Mouse (Mus musculus) gastrocnemius, adult 8-10 months (tissue): ENCODE measurements around the gene Qsox2. TPM values are rescaled to one million over a fixed set of nuclear protein-coding genes. Genes with fewer than 3 reads are reported as not detected.

ENCODE experiments used
- DNase-seq, 2 experiments: peaks; one replicate each; pipeline ENCODE4 v3.0.0; 2022; ENCODE audit warnings: low spot score in 2 of 2
- total RNA-seq, 4 experiments: library from RNA; stranded (reverse); gene quantifications; 2 replicates each; pipeline ENCODE4 v1.2.4; 2022

Qsox2 gene
- total RNA-seq: 1 to 10 TPM; 3.2 to 4.5 (median 3.3) TPM

DNA sequence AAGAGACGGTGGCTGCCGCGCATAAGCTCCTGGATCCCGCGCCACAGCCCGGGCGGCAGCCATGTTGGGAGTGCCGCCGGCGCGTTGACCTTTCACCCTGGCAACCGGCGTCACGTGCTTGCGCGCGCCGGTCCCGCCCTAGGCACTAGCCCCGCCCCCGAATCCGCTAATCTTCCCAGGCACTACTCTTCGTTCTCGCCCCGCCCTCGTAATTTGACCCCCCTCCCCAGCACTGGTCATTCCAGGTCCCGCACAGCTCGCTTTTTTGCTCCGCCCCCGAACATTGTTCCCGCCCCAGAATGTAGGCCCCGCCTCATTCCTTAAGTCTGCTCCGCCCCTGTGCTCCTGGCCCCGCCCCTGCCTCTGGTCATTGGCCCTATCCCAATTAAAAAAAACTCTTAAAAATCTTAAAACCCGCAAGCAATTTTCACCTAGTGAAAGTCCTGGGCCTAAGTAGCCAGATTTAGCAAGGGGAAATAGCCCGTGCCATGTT, at the start of gene Qsox2:
TSS of gene Qsox2 (minus strand) at position 236 of the 493 bp plus-strand sequence.
- DNase-seq: peak; percentile 93 to 94

DNA sequence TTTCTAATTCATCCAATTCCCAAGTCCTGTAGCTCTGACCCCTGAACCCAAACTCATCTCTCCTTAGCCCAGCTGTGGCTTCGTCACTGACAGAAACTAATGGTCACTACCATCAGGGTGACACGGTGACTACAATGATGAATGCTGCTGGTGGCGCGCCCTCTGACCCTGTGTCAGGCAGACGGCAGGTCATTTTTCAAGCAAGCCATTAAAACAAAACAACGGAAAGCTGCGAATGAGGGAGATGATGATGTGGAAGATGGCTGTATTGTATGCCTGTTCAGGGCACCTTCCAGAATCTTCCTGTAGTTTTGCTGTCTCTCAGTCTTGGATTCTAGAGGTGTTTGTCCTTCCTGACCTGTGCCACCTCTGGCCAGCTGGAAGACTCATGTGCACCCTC, 49.1 kb upstream of the Qsox2 start:
- no peak for DNase-seq

DNA sequence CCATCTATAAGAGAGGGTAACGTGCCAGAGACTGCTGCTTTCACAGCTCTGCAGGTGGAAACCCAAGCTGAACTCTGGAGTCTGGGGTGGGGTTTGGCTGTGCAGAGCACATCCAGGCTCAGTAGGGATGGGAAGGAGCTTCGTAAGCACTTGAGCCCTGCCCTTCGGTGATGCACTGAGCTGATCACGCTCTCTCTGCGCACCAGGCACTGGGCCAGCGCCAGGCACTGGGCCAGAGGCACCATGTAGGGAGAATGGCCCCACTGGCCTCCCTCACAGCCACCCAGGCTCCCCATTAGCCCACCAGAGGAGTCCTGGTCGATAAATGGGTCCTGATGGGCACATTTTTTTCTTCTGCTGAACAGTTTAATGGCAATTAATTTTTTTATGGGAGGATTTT, 48.5 kb upstream of the Qsox2 start:
- DNase-seq: no peak

DNA sequence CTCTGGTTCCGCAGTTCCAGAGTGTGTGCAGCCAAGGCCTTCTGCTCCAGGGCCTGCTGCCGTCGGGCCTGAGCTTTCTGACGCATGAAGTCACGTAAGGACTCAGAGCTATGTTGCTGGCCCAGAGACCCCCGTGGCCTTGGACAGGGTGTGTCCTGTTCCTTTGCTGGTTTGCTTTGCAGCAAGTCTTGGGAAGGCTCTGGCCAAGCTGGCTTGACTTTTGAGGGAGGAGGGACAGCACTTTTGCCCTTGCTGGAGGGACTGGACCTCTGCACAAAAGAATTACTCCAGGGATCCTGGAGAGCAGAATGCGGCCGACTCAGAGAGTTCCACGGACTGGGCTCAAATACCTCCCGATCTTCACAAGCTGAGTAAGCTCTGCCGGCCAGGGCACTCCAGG, 43.3 kb upstream of the Qsox2 start:
- DNase-seq: no peak

DNA sequence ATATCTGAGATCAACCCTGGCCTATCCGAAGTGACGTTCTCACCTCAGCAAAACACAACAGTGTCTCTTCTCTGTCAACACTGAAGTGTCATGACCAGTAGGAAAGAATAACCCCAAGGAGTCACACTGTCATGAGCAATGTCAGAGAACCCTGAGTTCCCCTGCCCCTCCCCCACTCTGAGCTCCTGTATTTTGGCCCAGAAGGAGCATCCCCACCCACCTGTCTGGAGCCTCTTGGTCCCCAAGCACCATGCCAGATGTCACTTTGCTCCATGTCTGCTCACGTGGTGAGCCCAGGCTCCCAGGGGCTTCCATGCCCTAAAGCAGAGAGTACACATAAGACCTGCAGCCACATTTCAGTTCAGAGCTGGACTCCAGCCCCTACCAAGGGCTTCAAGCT, 42.4 kb upstream of the Qsox2 start:
- DNase-seq: no peak

DNA sequence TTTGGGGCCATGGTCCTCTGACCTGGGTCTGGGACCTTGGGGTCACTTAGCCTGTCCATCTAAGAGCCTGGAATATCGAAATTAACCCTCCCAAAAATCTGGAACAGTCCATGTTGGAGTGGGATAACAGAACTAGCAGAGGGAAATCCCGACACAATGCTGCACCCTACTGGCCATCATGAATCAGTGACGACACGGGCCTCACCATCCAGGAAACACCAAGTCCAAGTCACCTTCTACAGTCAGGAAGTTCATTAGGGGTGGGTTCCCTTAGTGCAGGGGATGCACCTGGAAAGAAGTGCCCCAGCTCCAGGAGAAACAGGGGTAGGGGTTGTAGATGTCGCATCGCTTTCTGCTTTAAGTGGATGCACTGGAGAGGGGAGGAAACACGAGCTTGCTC, 36.3 kb upstream of the Qsox2 start:
- DNase-seq: no peak

DNA sequence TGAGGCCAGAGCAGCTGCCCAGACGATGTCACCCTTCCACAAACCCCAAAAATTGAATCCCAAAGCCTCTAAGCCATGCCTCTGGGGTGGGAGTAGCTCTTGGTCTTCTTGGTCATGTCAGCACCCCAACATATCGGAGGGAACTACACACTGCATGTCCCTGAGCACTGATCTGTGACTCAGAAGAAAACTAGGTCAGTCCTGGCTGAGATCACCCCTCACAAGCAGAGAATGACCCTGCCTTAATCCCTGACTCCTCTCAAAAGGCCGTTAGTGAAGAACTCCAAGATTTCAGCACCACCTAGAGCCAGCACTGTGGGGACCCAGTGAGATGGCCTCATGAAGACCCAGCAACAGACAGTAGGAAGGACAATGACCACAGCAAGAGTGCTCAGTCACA, 30.9 kb upstream of the Qsox2 start:
- no peak for DNase-seq

DNA sequence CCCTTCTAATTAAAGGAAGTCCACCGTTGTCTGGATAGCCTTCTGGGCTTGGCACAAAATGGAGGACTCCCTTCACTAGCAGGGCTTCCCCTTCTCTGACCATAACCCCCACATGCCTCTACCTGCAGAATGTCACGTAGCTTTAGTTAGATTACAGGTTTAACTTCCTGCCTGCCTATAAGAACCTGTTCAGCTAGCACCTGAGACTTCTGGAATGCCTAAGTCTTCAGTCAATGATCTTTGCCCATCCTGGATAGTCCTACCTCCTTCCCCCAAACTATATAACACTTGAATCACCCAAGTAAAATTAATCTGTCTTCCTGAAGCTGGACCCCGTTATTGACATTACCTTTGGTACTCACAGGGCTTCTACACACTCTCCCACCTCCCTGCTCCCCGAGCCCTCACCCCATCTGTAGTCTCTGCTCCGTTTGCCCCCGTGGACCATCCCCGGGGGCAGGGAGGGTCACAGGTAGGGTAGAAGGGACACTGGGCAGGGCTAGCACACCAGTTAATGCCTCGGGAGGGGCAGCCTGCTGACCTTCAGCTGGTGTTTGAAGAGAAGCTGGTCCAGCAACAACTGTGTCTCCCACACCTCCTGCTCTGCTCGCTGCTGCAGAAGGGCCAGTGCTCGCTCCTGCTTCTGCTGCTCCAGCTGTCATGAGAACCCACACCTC, 28.9 kb upstream of the Qsox2 start:
- no peak for DNase-seq

DNA sequence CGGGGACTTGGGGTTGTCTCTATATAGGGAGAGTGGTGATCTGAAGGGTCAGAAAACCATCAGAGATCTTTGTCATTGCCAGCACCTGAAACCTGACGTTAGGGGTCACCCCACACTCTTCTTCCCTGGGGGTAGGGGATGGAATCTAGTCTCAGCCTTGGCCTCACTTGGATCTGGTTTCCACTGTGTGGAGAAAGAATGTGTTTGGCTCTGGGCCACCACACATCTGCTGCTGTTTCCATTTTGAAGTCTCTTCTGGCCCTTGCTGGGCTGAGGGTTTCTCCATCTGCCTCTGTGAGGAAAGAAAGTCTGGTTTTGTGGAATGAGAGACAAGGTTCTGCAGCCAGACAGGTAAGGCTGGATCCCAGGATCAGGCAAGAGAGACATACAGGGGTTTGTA, 27.8 kb upstream of the Qsox2 start:
- no peak for DNase-seq

DNA sequence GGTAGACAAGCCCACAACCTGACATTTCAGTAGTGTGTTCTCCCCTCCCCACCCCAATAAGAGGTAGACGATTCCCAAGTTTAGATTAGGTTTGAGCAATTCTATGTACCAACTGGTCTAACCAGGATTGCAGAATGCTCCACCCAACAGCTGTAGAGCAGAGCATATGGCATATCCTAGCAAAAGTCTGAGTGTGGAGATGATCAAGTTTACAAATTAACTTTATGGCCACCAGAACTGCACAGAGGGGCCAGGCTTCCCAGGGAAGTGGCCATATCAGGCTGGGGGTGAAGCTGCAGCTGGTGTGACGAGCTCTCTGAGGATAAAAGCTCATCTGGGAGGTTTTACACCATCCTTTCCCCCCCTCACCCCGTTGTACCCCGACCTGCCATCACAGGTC, 27.3 kb upstream of the Qsox2 start:
- no peak for DNase-seq

DNA sequence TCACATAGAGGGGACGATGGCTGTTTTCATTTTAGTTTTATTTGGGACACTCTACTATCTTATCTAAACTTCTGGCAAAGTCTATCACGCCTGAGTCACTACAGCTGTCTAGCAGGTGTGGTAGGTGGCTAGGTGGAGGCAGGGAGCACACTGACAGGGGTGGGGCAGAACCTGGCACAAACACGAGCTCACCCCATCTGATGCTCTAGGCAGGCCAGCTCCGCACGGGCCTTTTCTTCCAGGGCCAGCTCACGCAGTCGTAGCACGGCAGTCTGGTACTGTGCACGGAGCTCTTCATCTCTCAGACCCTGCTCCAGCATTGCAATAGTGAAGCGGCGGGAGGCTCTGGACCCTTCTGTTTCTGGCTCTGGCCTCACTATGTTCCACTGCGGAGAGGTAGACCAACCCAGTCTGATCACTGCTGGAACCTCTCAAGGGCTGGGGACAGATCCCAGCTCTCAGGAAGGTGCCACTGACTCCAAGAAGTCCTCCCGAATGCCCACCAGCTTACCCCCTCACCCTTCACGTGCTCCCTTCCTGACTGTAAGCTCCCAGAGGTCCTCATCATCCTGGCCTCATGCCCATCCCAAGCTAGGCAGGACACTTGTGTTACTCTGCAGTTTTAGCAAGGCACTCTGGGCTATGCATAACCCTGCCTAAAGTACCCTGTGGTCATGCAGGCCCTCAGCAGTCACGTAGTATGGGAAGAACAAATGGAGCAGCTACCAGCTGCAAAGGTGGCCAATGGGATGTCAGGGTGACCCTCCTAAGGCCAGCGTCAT, 20.2 kb upstream of the Qsox2 start:
- DNase-seq: no peak

DNA sequence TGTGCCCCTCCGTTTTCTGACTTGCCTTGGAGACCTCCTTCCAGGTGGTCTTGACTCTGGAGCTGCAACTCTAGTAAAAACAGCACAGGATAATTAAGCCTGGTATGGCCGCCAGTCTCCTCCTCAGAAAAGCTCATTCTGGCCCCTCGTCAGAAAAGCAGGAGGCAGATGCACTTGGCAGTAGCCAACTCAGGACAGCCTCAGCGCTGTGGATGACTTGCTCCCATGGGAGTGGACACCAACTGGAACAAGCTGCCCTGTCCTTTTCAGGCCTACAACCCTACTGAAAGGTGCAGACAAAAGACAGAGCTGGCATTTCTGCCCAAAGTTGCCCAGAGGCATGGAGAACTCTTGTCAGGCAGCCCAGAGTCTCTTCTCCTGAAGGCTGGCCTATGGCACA, 17.5 kb upstream of the Qsox2 start:
- no peak for DNase-seq

DNA sequence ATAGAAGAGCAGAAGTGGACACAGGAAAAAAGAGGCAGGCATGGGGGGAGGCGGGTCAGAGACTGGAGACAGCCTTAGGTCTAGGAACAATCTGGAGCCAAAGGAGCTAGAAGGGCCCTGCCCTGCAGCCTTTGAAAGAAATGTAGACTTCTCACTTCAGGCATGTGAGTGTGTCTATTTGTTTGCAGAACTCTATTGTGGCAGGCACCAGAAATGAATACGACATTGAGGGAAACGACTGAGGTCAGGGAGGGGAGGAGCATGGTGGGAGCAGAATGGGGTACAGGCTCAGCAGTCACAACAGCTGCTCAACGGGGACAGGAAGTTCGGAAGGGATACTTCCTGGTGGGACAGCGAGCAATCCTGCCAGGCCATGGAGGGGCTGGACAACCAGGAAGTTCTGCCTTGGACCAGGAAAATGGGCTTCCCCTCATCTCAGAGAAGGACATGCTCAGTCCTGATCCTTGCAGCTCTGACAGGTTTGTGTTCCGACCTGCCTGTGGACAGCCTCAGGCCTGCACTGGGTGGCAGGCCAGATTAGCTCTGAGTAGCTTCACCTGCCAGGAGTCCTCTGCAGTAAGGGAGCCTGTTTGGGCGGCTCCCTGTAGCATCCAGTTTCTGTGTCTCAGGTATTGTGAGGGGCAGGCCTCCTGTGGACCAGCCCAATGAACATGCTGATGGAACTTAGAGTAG, 15.3 kb upstream of the Qsox2 start:
- DNase-seq: no peak

DNA sequence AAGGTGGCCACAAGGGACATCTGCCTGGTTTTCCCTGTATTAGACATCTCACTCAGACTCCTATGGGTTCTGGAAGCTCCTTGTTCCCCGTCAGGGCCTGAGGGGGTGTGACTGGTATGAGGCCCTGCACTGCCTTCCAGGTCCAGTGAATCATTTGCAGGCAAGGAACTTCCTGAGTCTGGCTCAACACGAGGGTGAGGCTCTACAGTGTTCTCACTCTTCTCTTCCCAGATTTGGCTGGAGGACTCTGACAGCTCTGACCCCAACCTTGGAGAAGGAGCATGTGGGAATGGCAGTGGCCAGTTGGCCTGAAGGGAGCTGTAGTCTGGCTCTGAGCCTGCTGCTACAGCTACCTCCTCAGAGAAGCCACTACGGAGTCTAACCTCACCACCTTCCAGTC, 10.2 kb upstream of the Qsox2 start:
- DNase-seq: no peak

DNA sequence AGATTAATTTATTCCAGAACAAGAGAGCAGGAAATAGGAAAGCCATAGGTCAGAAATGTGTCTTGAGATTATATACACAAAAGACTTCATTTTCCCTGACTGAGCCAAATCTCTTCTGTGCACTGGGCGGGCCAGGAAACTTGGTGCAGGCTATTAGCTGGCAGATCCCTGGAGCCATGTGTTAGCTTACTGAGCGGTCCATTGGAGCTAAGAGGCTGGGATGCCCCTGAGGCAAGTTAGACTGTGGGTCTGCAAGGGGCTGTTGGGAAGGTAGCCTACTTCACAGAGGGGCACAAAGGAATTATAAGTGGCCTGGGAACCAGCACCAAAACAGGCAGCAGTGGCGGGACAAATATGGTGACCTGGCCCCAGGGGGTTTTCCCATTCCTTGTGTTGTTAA, 3.5 kb upstream of the Qsox2 start:
- DNase-seq: no peak

DNA sequence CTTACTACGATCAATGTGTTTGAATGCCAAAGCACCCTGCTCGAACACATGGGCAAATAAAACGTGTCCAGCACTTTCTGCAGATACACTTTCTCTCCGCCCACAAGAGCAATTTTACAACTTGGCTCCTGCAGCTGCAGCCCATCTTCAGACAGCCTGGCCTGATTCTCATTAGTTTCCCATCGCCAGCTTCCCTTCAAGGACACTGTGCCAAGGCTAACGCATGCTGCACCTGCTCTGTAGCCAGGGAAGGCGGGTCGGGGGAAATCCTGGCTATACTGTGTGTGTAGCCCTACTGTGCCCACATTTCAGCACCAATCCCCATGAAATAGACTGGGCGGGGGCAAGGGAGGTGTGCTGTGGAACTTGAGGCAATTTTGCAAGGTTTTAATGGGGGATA, 3.0 kb upstream of the Qsox2 start:
- DNase-seq: no peak

DNA sequence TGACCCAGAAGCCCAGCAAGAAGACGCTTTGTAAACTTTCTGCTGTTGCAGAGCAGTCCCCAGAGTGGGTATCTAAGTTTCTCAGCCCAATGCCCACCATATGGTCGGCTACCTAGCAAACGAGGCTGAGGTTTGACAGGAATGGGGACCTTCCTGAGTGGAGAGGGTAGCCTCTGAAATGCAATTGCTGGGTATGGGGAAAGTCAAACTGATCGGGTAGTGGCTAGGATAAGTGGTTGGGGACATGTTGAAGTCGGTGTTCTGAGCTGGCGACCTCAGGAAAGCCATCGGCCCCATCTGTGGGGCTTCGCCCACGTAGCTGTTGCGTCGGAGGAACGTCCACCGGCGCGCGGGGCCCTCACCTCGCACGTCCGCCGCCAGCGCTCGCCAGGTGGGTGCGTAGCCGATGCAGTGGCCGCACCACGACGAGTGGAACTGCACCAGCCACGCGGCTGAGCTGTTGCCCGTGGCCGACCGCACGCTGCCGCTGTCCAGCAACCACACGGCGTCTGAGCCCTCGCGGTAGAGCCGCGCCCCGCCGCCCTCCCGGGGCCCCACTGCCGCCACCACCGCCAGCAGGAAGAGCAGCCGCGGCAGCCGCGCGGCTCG, 540 bp downstream of the Qsox2 start:
- DNase-seq: no peak

DNA sequence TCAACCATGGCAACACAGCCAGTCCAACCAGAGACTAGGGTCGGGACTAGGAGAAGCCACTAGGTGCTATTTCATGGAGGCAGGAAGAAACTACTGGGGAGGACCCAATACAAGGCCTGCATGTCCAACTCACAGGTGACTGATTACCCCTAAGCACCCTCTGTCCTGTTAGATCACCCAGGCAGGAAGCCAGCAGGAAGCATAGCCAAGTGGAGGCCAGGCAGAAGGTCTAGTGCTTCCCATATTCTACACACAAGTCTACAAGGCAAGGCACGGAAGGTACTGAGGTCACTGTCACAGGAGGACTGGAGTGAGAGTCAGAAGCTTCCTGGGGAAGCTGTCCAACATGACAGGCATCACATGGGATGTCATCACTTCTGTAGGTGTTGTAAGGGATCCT, 2.6 kb downstream of the Qsox2 start:
- DNase-seq: no peak

DNA sequence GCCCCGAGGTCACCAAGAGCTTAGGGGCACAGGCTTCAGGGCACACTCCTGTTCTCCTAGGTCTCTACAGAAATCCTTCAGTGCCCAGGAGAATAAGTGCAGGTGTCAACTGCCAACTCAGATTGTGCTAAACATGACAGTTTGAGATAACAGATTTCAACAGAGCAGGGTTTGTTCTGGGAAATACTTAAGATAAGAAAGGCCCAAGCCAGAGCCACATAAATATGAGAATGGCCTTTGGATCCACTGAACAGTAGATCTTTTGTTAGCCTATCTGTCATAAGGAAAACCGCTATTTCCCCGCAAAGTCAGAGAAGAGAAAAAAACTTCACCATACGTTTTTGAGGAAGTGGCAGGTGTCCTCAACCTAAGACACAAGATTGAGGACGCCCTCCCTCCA, 3.1 kb downstream of the Qsox2 start:
- DNase-seq: no peak

DNA sequence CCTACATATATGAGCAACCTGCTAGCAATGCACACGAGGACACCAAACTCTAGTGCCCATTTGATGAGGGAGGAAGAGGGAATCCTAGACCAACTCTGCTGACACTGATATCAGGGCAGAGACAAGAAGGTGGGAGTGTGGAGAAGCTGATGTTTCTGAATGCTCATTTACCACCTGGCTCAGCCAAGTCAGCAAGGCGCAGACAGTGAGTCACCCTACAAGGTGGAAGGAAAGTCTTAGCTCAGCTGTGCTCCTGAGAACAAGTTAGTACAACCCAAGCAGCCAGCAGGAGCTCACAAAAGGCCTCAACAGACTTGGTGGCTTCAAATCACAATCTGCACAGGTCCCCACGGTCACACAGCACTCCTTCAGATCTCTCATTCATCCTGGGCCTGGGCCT, 6.0 kb downstream of the Qsox2 start:
- no peak for DNase-seq

DNA sequence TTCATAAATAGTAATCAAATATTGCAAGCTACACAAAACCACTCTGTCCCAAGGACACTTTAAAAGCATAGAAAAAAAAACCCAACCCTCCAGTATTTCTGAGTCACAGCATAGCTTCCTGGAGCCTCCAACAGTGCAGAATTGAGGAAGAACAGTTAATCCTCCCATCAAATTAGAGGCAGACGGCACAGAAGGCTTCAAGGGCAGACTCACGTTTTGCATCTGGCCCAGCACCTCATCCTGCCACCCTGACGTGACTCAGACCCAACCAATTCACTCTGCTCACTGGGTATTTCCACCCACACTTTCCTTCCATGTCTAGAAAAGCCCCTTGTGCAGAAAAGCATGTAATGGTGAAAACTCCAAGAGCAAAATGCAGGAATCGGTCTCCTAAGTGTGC, 7.1 kb downstream of the Qsox2 start:
- DNase-seq: no peak

DNA sequence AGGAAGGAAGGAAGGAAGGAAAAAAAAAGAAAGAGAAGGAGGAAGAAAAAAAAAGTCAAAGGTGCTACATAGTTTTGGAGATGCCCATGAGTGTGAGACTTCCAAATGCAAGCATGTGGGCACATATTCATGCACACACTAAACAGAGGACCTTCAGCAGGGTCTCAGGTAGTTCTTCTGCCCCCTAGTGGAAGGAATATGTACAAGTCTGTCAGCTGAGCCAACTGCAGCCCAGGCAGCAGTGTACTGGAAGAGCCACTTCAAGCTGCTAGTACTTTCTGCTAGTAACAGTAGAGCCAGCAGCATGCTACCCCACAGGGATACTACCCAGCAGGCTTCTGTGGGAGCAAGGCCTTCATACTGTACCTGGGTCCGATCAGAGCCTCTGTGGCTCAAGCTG, 9.5 kb downstream of the Qsox2 start:
- DNase-seq: no peak
